ENCODE assay signal across 17 mouse cellular contexts in the genomic region with DNA sequence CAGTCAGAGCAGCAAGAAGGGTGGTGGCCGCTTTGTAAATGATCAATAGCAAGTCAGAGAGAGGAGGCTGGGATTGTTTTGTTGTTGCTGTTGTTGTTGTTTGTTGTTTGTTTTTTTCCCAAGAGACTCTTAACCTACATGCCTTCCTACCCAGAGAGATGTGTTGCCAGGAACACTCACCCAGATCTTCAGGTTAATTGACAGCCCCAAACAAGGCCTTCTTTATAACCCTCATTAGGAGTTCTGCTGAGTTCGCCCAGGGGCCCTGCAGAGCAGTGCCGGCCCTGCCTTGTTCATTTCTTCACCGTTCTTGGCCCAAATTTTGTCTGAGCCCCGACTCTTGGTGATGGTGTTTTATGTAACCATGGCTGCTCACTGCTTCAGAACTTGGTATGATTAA. TPM values are rescaled to one million over a fixed set of nuclear protein-coding genes. Genes with fewer than 3 reads are reported as not detected.
DNase-seq lines count a peak whose midpoint lies in the region; ATAC-seq and TF ChIP-seq lines count a peak whose summit lies in the region.
"Had no signal": no experiment of that assay in that cellular context is flagged by ENCODE, and none has a peak within 500 bp of the region (broad histone marks: within the 10 kb centered on the region; RNA-seq: fewer than 3 reads in every experiment).

No protein-coding gene starts in this region.

- DNase-seq in heart, adult 11 months = peak; percentile 55
- DNase-seq in layer of hippocampus, adult 9-11 months = peak; percentile 23
- DNase-seq in layer of hippocampus, postnatal 14 days (ENCODE audit: low spot score in 2 of 2) = no peak
- DNase-seq in midbrain, postnatal 0 days (ENCODE audit: low spot score) = peak; percentile 21
- DNase-seq in midbrain, embryonic 14.5 days = no peak
- DNase-seq in limb, embryonic 11.5 days (ENCODE audit: low spot score) = no peak
- DNase-seq: adrenal gland, postnatal 25 days; cerebellum, adult 2 months; gastrocnemius, adult 2 months; heart, adult 18-20 months; liver, embryonic 13.5 days; lung, postnatal 10 days; thymus, postnatal 36 days had no signal

- WGBS in heart, embryonic 12.5 days = 83% methylated on average over 5 of the region's 5 CpGs
- WGBS in midbrain, postnatal 0 days = 68% methylated on average over 5 of the region's 5 CpGs
- 82% methylated on average over 5 of the region's 5 CpGs for WGBS in midbrain, embryonic 14.5 days
- WGBS in limb, embryonic 11.5 days = 37% methylated on average over 5 of the region's 5 CpGs

- H3K27me3 ChIP-seq in heart, embryonic 12.5 days (replicated peaks) = no peaks in the 10 kb centered on the region
- H3K27me3 ChIP-seq in midbrain, postnatal 0 days (ENCODE audit: insufficient read depth, low read length) = no peaks in the 10 kb centered on the region
- no peaks in the 10 kb centered on the region for H3K27me3 ChIP-seq in midbrain, embryonic 14.5 days (ENCODE audit: control insufficient read depth, insufficient read depth, low read length)
- no peaks in the 10 kb centered on the region for H3K27me3 ChIP-seq in limb, embryonic 11.5 days (ENCODE audit: control insufficient read depth, insufficient read depth, low read length)
- H3K27me3 ChIP-seq: hindbrain, embryonic 12.5 days; liver, embryonic 13.5 days had no signal

- H3K27ac ChIP-seq in heart, embryonic 12.5 days (ENCODE audit: poor library complexity, severe bottlenecking) = no peak overlapping the region
- no peak overlapping the region for H3K27ac ChIP-seq in midbrain, postnatal 0 days (ENCODE audit: low read depth, low read length)
- H3K27ac ChIP-seq in midbrain, embryonic 14.5 days (replicated peaks; ENCODE audit: low read depth, low read length) = no peak overlapping the region
- 0 out of 2 replicates have a peak overlapping the region, but pooled peaks have one; percentile 45 for H3K27ac ChIP-seq in limb, embryonic 11.5 days (replicated peaks; ENCODE audit: low read depth, low read length)
- H3K27ac ChIP-seq: embryonic facial prominence, embryonic 10.5 days; gastrocnemius, adult 2 months; hindbrain, embryonic 12.5 days; left cerebral cortex, adult 2 months had no signal

- no peak for ATAC-seq in heart, embryonic 12.5 days (ENCODE audit: insufficient number of reproducible peaks, low FRiP score)
- ATAC-seq in midbrain, postnatal 0 days (ENCODE audit: low FRiP score) = no peak
- ATAC-seq in midbrain, embryonic 14.5 days (ENCODE audit: low FRiP score, low TSS enrichment) = no peak
- no peak for ATAC-seq in limb, embryonic 11.5 days (ENCODE audit: insufficient number of reproducible peaks, low FRiP score, low TSS enrichment, low read depth)

- H3K4me1 ChIP-seq in heart, embryonic 12.5 days (replicated peaks) = peaks cover 6% of the 10 kb centered on the region; the same call in 1 of the 2 replicates
- H3K4me1 ChIP-seq in midbrain, postnatal 0 days (ENCODE audit: insufficient read depth, low read length) = no peaks in the 10 kb centered on the region
- H3K4me1 ChIP-seq in midbrain, embryonic 14.5 days (ENCODE audit: control insufficient read depth, insufficient read depth, low read length) = no peaks in the 10 kb centered on the region
- H3K4me1 ChIP-seq in limb, embryonic 11.5 days (ENCODE audit: control insufficient read depth, insufficient read depth, low read length) = peaks cover 6% of the 10 kb centered on the region
- H3K4me1 ChIP-seq: hindbrain, embryonic 12.5 days had no signal

- H3K4me3 ChIP-seq in heart, embryonic 12.5 days = no peak overlapping the region
- H3K4me3 ChIP-seq in midbrain, postnatal 0 days (ENCODE audit: low read depth, low read length) = no peak overlapping the region
- no peak overlapping the region for H3K4me3 ChIP-seq in midbrain, embryonic 14.5 days (replicated peaks; ENCODE audit: low read depth, low read length)
- H3K4me3 ChIP-seq in limb, embryonic 11.5 days (ENCODE audit: low read depth, low read length) = no peak overlapping the region
- H3K4me3 ChIP-seq: embryonic facial prominence, embryonic 10.5 days; gastrocnemius, adult 2 months; hindbrain, embryonic 12.5 days; left cerebral cortex, adult 2 months; liver, embryonic 13.5 days had no signal

- no peaks in the 10 kb centered on the region for H3K36me3 ChIP-seq in heart, embryonic 12.5 days
- H3K36me3 ChIP-seq in midbrain, postnatal 0 days (ENCODE audit: insufficient read depth, low read length) = no peaks in the 10 kb centered on the region
- H3K36me3 ChIP-seq in midbrain, embryonic 14.5 days (ENCODE audit: control insufficient read depth, insufficient read depth, low read length) = no peaks in the 10 kb centered on the region
- H3K36me3 ChIP-seq in limb, embryonic 11.5 days (ENCODE audit: control insufficient read depth, insufficient read depth, low read length) = no peaks in the 10 kb centered on the region
- H3K36me3 ChIP-seq: embryonic facial prominence, embryonic 10.5 days; hindbrain, embryonic 12.5 days; liver, embryonic 13.5 days had no signal

- no peak for TF ChIP-seq CTCF in midbrain, postnatal 0 days (IDR thresholded peaks at IDR 0.05)

- H3K9ac ChIP-seq in heart, embryonic 12.5 days = no peak overlapping the region
- no peak overlapping the region for H3K9ac ChIP-seq in midbrain, postnatal 0 days (replicated peaks; ENCODE audit: low read length, poor library complexity, severe bottlenecking)
- no peak overlapping the region for H3K9ac ChIP-seq in midbrain, embryonic 14.5 days (replicated peaks; ENCODE audit: low read length)
- H3K9ac ChIP-seq in limb, embryonic 11.5 days (ENCODE audit: low read length) = no peak overlapping the region
- H3K9ac ChIP-seq: hindbrain, embryonic 12.5 days; liver, embryonic 13.5 days had no signal

- H3K4me2 ChIP-seq in heart, embryonic 12.5 days = no peak overlapping the region
- no peak overlapping the region for H3K4me2 ChIP-seq in midbrain, postnatal 0 days (ENCODE audit: low read depth, low read length, poor library complexity, severe bottlenecking)
- no peak overlapping the region for H3K4me2 ChIP-seq in midbrain, embryonic 14.5 days (ENCODE audit: low read length)
- H3K4me2 ChIP-seq in limb, embryonic 11.5 days (ENCODE audit: low read depth, severe bottlenecking) = no peak overlapping the region
- H3K4me2 ChIP-seq: hindbrain, embryonic 12.5 days; liver, embryonic 13.5 days had no signal

- no peaks in the 10 kb centered on the region for H3K9me3 ChIP-seq in heart, embryonic 12.5 days (replicated peaks)
- H3K9me3 ChIP-seq in midbrain, postnatal 0 days (ENCODE audit: low read length) = no peaks in the 10 kb centered on the region
- H3K9me3 ChIP-seq in midbrain, embryonic 14.5 days (ENCODE audit: control insufficient read depth, low read length) = no peaks in the 10 kb centered on the region
- no peaks in the 10 kb centered on the region for H3K9me3 ChIP-seq in limb, embryonic 11.5 days (ENCODE audit: control insufficient read depth, low read length)
- H3K9me3 ChIP-seq: embryonic facial prominence, embryonic 10.5 days; hindbrain, embryonic 12.5 days; liver, embryonic 13.5 days had no signal

RNA-seq across cellular contexts. Expression of a gene that starts 44.9 kb away (rescaled TPM):
- 108 and 122 TPM in 2 replicates for polyA plus RNA-seq in heart, embryonic 12.5 days (2016; fragmentation: Nextera tagmentation; extraction: Ambion mirVana)
- 10 to 100 TPM; 56.9 to 58.0 TPM for total RNA-seq in layer of hippocampus, postnatal 14 days (2021)
- total RNA-seq in midbrain, postnatal 0 days (2014; rRNA removed) = 21.6 and 27.7 TPM in 2 replicates
- 44.3 and 51.2 TPM in 2 replicates for polyA plus RNA-seq in midbrain, postnatal 0 days (2015; fragmentation: Nextera tagmentation; extraction: Ambion mirVana)
- polyA plus RNA-seq in midbrain, embryonic 14.5 days (2014; fragmentation: Nextera tagmentation; extraction: Ambion mirVana) = 42.5 and 54.5 TPM in 2 replicates
- 45.0 and 45.1 TPM in 2 replicates for polyA plus RNA-seq in limb, embryonic 11.5 days (2014; fragmentation: Nextera tagmentation; extraction: Ambion mirVana)

Comparison
In these comparisons a context has a peak if more than half of its experiments do, and no peak if none do; other contexts are left out.
1. DNase-seq: peak in heart, adult 11 months (single experiment), layer of hippocampus, adult 9-11 months (single experiment) and midbrain, postnatal 0 days (single experiment); none in layer of hippocampus, postnatal 14 days (0 of 2), midbrain, embryonic 14.5 days (single experiment) and limb, embryonic 11.5 days (single experiment).